Comparison of ENCODE assay signal across 9 mouse cellular contexts in the genomic region with DNA sequence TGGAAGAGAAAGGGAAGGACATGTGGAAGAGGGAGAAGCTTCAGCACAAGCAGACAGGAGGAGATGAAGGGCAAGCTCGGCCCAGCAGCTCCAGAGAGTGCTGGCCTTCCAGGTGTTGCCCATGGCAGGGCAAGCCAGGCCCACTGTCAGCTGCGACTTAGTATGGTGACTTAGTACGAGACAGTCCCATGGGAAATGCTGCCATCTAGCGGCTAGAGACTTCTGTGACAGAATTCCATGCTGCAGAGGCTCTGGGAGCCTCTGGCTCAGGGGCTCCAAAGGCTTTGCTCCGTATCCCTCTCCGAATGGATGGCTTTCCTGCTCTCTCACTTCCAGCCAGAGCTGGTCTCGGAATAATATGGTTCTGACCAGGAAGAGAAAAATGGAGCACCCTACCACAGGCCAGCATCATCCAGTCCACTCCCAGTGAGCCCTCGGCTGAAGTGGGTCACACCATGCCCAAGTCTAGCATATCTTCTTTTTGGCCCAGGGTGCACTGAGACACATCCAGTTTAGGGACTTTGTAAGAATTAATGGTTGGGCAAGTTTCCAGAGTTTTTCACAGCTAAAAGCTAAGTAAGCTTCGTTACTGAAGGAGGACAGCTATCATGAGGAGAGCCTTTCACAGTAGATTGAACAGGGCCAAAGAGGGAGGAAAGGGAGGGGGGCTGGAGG. TPM values are rescaled to one million over a fixed set of nuclear protein-coding genes. Genes with fewer than 3 reads are reported as not detected.
A peak's percentile ranks its signal among the peaks of the same experiment; 100 is the strongest.
DNase-seq lines count a peak whose midpoint lies in the region; ATAC-seq and TF ChIP-seq lines count a peak whose summit lies in the region.
"Had no signal": no experiment of that assay in that cellular context is flagged by ENCODE, and none has a peak within 500 bp of the region (broad histone marks: within the 10 kb centered on the region; RNA-seq: fewer than 3 reads in every experiment).

No protein-coding gene starts in this region.

- peak; percentile 55 for ATAC-seq in Patski
- ATAC-seq in hindbrain, embryonic 16.5 days: peak; percentile 74; the same call in 1 of the 2 replicates

- 29% methylated on average over 9 of the region's 9 CpGs for WGBS in hindbrain, embryonic 16.5 days

- no peaks in the 10 kb centered on the region for H3K9me3 ChIP-seq in hindbrain, embryonic 16.5 days (ENCODE audit: control insufficient read depth, low read length)

- CTCF ChIA-PET in Patski (lab: Charles Lee): interaction anchor here (0.6 to 5.7 kb wide), 12 partner anchors 10 to 216 kb away, joined by 3 to 48 read pairs (median 5); no protein-coding TSS in a partner anchor

- in situ Hi-C loops in Patski (cut with MboI; ENCODE audit: low pct_unique_long_range_greater_than_20kb): no loop called here

- POLR2A ChIA-PET in Patski (lab: Charles Lee): no interaction called here

- H3K27me3 ChIP-seq in Patski: no peaks in the 10 kb centered on the region
- no peaks in the 10 kb centered on the region for H3K27me3 ChIP-seq in hindbrain, embryonic 16.5 days (replicated peaks; ENCODE audit: control insufficient read depth, insufficient read depth, low read length)

- peaks cover 31% of the 10 kb centered on the region for H3K36me3 ChIP-seq in hindbrain, embryonic 16.5 days (ENCODE audit: control insufficient read depth, insufficient read depth, low read length)

- no peaks in the 10 kb centered on the region for H3K4me1 ChIP-seq in hindbrain, embryonic 16.5 days (ENCODE audit: control insufficient read depth, insufficient read depth, low read depth, low read length)

- TF ChIP-seq CTCF in Patski (IDR thresholded peaks at IDR 0.05): no peak

- H3K4me3 ChIP-seq in hindbrain, embryonic 16.5 days (ENCODE audit: low read length): no peak overlapping the region
- H3K4me3 ChIP-seq: myocyte had no signal

- H3K27ac ChIP-seq in hindbrain, embryonic 16.5 days (ENCODE audit: low read depth, low read length): no peak overlapping the region

- DNase-seq in Patski (ENCODE audit: low read depth, low spot score): peak; percentile 43
- DNase-seq in cerebellum, postnatal 10 days: peak; percentile 92 to 95
- peak; percentile 57 to 81 for DNase-seq in frontal cortex, postnatal 14 days (ENCODE audit: low spot score in 2 of 2)
- DNase-seq in layer of hippocampus, postnatal 36 days: peak; percentile 80 to 82
- peak; percentile 69 to 82 for DNase-seq in lung, postnatal 4 days
- DNase-seq in right cerebral cortex, postnatal 10 days (ENCODE audit: low spot score in 2 of 2): peak; percentile 87 to 92
- peak; percentile 87 for DNase-seq in urinary bladder, postnatal 14 days (ENCODE audit: low spot score)

- H3K9ac ChIP-seq in hindbrain, embryonic 16.5 days (ENCODE audit: low read depth, low read length): no peak overlapping the region

- H3K4me2 ChIP-seq in hindbrain, embryonic 16.5 days (ENCODE audit: low read length): no peak overlapping the region

RNA-seq across cellular contexts. Expression of gene Clec2l, which starts 32.6 kb away (rescaled TPM):
- polyA plus RNA-seq in Patski (2021): 7.6 TPM
- 27.4 and 28.2 TPM in 2 replicates for polyA plus RNA-seq in hindbrain, embryonic 16.5 days (2015; fragmentation: Nextera tagmentation; extraction: Ambion mirVana)
- total RNA-seq in layer of hippocampus, postnatal 36 days (2021): 10 to 100 TPM; 68.7 to 69.0 TPM

RNA-seq across cellular contexts. Expression of gene Klrg2, which starts 58.5 kb away (rescaled TPM):
- 24.7 TPM for polyA plus RNA-seq in Patski (2021)
- polyA plus RNA-seq in hindbrain, embryonic 16.5 days (2015; fragmentation: Nextera tagmentation; extraction: Ambion mirVana): 0.15 and 0.21 TPM in 2 replicates
- total RNA-seq in layer of hippocampus, postnatal 36 days (2021): 1 to 10 TPM in 1 of 2 experiments, under 1 TPM in 1; 0.92 to 2.4 TPM

Comparison
In these comparisons a context has a peak if more than half of its experiments do, and no peak if none do; other contexts are left out.
1. DNase-seq: peak in every context shown above with its lines; median percentile 94 in cerebellum, postnatal 10 days; 90 in right cerebral cortex, postnatal 10 days; 87 in urinary bladder, postnatal 14 days; 81 in layer of hippocampus, postnatal 36 days; 76 in lung, postnatal 4 days; 69 in frontal cortex, postnatal 14 days; 43 in Patski.
2. RNA of gene Klrg2, which starts 58.5 kb away (polyA plus RNA-seq): 24.7 TPM in Patski (single experiment); 0.15 to 0.21 TPM in hindbrain, embryonic 16.5 days; every median in the first group is over 10 times any median in the second.